Mouse (Mus musculus) c-Kit-negative CD71-positive TER-119-positive erythroid progenitor cells, embryonic 14.5 days (primary cell): ENCODE data around the gene Ccdc170.
A peak's percentile ranks its signal among the peaks of the same experiment; 100 is the strongest.
"Not testable (repeated sequence)": the region's sequence is repeated elsewhere in the genome, so short reads cannot be mapped to it uniquely, and the experiment has no call there.

Source experiments
- DNase-seq: peaks from one replicate; pipeline ENCODE4 v3.0.0-alpha.2; 2013; ENCODE audit warnings: low read depth, low spot score

The Ccdc170 gene

GRCm38 (mm10) chr10:4482355-4482754 is at the start of gene Ccdc170:
Gene Ccdc170, plus strand, starts transcription at chr10:4482502.
- DNase-seq, result no peak

- no peak for DNase-seq
These were observed 49.1 kb upstream of the Ccdc170 start for GRCm38 (mm10) chr10:4432996-4433755.

- DNase-seq, result not testable (repeated sequence)
These were observed 48.4 kb upstream of the Ccdc170 start for GRCm38 (mm10) chr10:4433871-4434270.

GRCm38 (mm10) chr10:4435416-4435815 is 46.9 kb upstream of the Ccdc170 start:
- no peak for DNase-seq

GRCm38 (mm10) chr10:4456409-4456808 is 25.9 kb upstream of the Ccdc170 start:
- DNase-seq, result no peak

- peak; percentile 26 for DNase-seq
These were observed 22.1 kb upstream of the Ccdc170 start for GRCm38 (mm10) chr10:4460201-4460600.

- DNase-seq, result no peak
These were observed 16.5 kb upstream of the Ccdc170 start for GRCm38 (mm10) chr10:4465799-4466198.

- DNase-seq, result no peak
These were observed 12.9 kb upstream of the Ccdc170 start for GRCm38 (mm10) chr10:4469406-4469805.

- DNase-seq, result no peak
These were observed 8.7 kb upstream of the Ccdc170 start for GRCm38 (mm10) chr10:4473591-4473993.

- no peak for DNase-seq
These were observed 6.9 kb upstream of the Ccdc170 start for GRCm38 (mm10) chr10:4475431-4475830.

- no peak for DNase-seq
These were observed 5.7 kb upstream of the Ccdc170 start for GRCm38 (mm10) chr10:4476604-4477003.

- DNase-seq, result no peak
These were observed 1.4 kb upstream of the Ccdc170 start for GRCm38 (mm10) chr10:4480929-4481328.

GRCm38 (mm10) chr10:4481695-4482094 is 607 bp upstream of the Ccdc170 start:
- no peak for DNase-seq

GRCm38 (mm10) chr10:4483848-4484247 is 1.5 kb downstream of the Ccdc170 start:
- DNase-seq, result no peak

- no peak for DNase-seq
These were observed 2.7 kb downstream of the Ccdc170 start for GRCm38 (mm10) chr10:4484986-4485385.

GRCm38 (mm10) chr10:4489865-4490264 is 7.6 kb downstream of the Ccdc170 start:
- no peak for DNase-seq

- no peak for DNase-seq
These were observed 9.0 kb downstream of the Ccdc170 start for GRCm38 (mm10) chr10:4491281-4491680.

GRCm38 (mm10) chr10:4492045-4492444 is 9.7 kb downstream of the Ccdc170 start:
- no peak for DNase-seq

- no peak for DNase-seq
These were observed 10.6 kb downstream of the Ccdc170 start for GRCm38 (mm10) chr10:4492909-4493308.

GRCm38 (mm10) chr10:4503251-4503650 is 20.9 kb downstream of the Ccdc170 start:
- DNase-seq, result no peak

- no peak for DNase-seq
These were observed 30.4 kb downstream of the Ccdc170 start for GRCm38 (mm10) chr10:4512725-4513124.

GRCm38 (mm10) chr10:4517614-4518013 is 35.3 kb downstream of the Ccdc170 start:
- no peak for DNase-seq

- no peak for DNase-seq
These were observed 37.3 kb downstream of the Ccdc170 start for GRCm38 (mm10) chr10:4519645-4520044.
